Mouse (Mus musculus): ENCODE measurements at regions not wholly inside any gene's neighbourhood (a gene's known extent, or its start where the extent isn't known, plus 50 kb on each side); places are given as distances from the start of the nearest gene placed in this dataset.

GRCm38 (mm10) chr13:99787760-99788159 lies 113.1 kb downstream of the Cartpt start:
- no peaks in the 10 kb centered on the region for H3K9me3 ChIP-seq (ENCODE audit: control insufficient read depth, low read length)
- no peaks in the 10 kb centered on the region for H3K4me1 ChIP-seq (replicated peaks; ENCODE audit: control insufficient read depth, insufficient read depth, low read length)
- DNase-seq (ENCODE audit: low spot score) (no peak), ATAC-seq (ENCODE audit: low FRiP score) (no peak)
- 55% methylated on average over 4 of the region's 4 CpGs for WGBS
- H3K27ac ChIP-seq (ENCODE audit: low read depth, low read length): no peak overlapping the region
- H3K4me2 ChIP-seq (replicated peaks; ENCODE audit: low read depth, low read length): no peak overlapping the region
- no peak overlapping the region for H3K9ac ChIP-seq (ENCODE audit: low read depth, low read length)
- no peak overlapping the region for H3K4me3 ChIP-seq (ENCODE audit: low read depth, low read length)
- H3K27me3 ChIP-seq (ENCODE audit: control insufficient read depth, insufficient read depth, low read length): no peaks in the 10 kb centered on the region
- H3K36me3 ChIP-seq (ENCODE audit: control insufficient read depth, insufficient read depth, low read length): no peaks in the 10 kb centered on the region

- no peaks in the 10 kb centered on the region for H3K36me3 ChIP-seq (ENCODE audit: control insufficient read depth, insufficient read depth, low read length)
- no peak overlapping the region for H3K9ac ChIP-seq (ENCODE audit: low read depth, low read length)
- H3K9me3 ChIP-seq (ENCODE audit: control insufficient read depth, low read length): no peaks in the 10 kb centered on the region
- 82% methylated on average over 4 of the region's 4 CpGs for WGBS
- no peaks in the 10 kb centered on the region for H3K27me3 ChIP-seq (ENCODE audit: control insufficient read depth, insufficient read depth, low read length)
- DNase-seq (ENCODE audit: low spot score): no peak
- no peak overlapping the region for H3K4me3 ChIP-seq (ENCODE audit: low read depth, low read length)
- no peak for ATAC-seq (ENCODE audit: low FRiP score)
- peak overlapping the region; percentile 2; the same call in 1 of the 2 replicates for H3K27ac ChIP-seq (ENCODE audit: low read depth, low read length)
- H3K4me2 ChIP-seq (replicated peaks; ENCODE audit: low read depth, low read length): no peak overlapping the region
- H3K4me1 ChIP-seq (replicated peaks; ENCODE audit: control insufficient read depth, insufficient read depth, low read length): no peaks in the 10 kb centered on the region; the same call in 1 of the 2 replicates
These were observed 115.5 kb downstream of the Cartpt start for GRCm38 (mm10) chr13:99785427-99785826.

- ATAC-seq (ENCODE audit: low FRiP score): no peak
- no peak overlapping the region for H3K4me3 ChIP-seq (ENCODE audit: low read depth, low read length)
- WGBS: 89% methylated on average over 2 of the region's 2 CpGs
These were observed 116.6 kb downstream of the Cartpt start for GRCm38 (mm10) chr13:99784314-99784713.

GRCm38 (mm10) chr13:99782883-99783721 lies 117.8 kb downstream of the Cartpt start:
- no peaks in the 10 kb centered on the region; the same call in 1 of the 2 replicates for H3K4me1 ChIP-seq (replicated peaks; ENCODE audit: control insufficient read depth, insufficient read depth, low read length)
- H3K4me2 ChIP-seq (replicated peaks; ENCODE audit: low read depth, low read length): no peak overlapping the region
- H3K27ac ChIP-seq (ENCODE audit: low read depth, low read length): no peak overlapping the region
- H3K27me3 ChIP-seq (ENCODE audit: control insufficient read depth, insufficient read depth, low read length): no peaks in the 10 kb centered on the region
- no peaks in the 10 kb centered on the region for H3K9me3 ChIP-seq (ENCODE audit: control insufficient read depth, low read length)
- 72% methylated on average over 15 of the region's 15 CpGs for WGBS
- H3K36me3 ChIP-seq (ENCODE audit: control insufficient read depth, insufficient read depth, low read length): no peaks in the 10 kb centered on the region
- no peak overlapping the region for H3K9ac ChIP-seq (ENCODE audit: low read depth, low read length)
- ATAC-seq (ENCODE audit: low FRiP score) (no peak), DNase-seq (ENCODE audit: low spot score) (no peak)
- H3K4me3 ChIP-seq (ENCODE audit: low read depth, low read length): no peak overlapping the region

More at GRCm38 (mm10) chr13:99784314-99784713, 116.6 kb downstream of the Cartpt start:
- no peak overlapping the region for H3K9ac ChIP-seq (ENCODE audit: low read depth, low read length)
- no peaks in the 10 kb centered on the region for H3K9me3 ChIP-seq (ENCODE audit: control insufficient read depth, low read length)
- H3K4me1 ChIP-seq (replicated peaks; ENCODE audit: control insufficient read depth, insufficient read depth, low read length): no peaks in the 10 kb centered on the region; the same call in 1 of the 2 replicates
- H3K36me3 ChIP-seq (ENCODE audit: control insufficient read depth, insufficient read depth, low read length): no peaks in the 10 kb centered on the region
- H3K27me3 ChIP-seq (ENCODE audit: control insufficient read depth, insufficient read depth, low read length): no peaks in the 10 kb centered on the region
- no peak overlapping the region for H3K27ac ChIP-seq (ENCODE audit: low read depth, low read length)
- no peak for DNase-seq (ENCODE audit: low spot score)
- no peak overlapping the region for H3K4me2 ChIP-seq (replicated peaks; ENCODE audit: low read depth, low read length)

- Histone ChIP-seq H3K9ac (ENCODE audit: low read depth, low read length) (no peak overlapping the region), H3K27me3 (ENCODE audit: control insufficient read depth, insufficient read depth, low read length) (no peaks in the 10 kb centered on the region), H3K9me3 (ENCODE audit: control insufficient read depth, low read length) (no peaks in the 10 kb centered on the region), H3K27ac (ENCODE audit: low read depth, low read length) (no peak overlapping the region), H3K36me3 (ENCODE audit: control insufficient read depth, insufficient read depth, low read length) (no peaks in the 10 kb centered on the region), H3K4me1 (replicated peaks; ENCODE audit: control insufficient read depth, insufficient read depth, low read length) (no peaks in the 10 kb centered on the region; the same call in 1 of the 2 replicates), H3K4me3 (ENCODE audit: low read depth, low read length) (no peak overlapping the region), H3K4me2 (replicated peaks; ENCODE audit: low read depth, low read length) (no peak overlapping the region)
- ATAC-seq (ENCODE audit: low FRiP score) (no peak), DNase-seq (ENCODE audit: low spot score) (no peak)
- 76% methylated on average over 4 of the region's 4 CpGs for WGBS
These were observed 119.3 kb downstream of the Cartpt start for GRCm38 (mm10) chr13:99781616-99782015.

GRCm38 (mm10) chr13:99780751-99781460 lies 120.0 kb downstream of the Cartpt start:
- H3K27me3 ChIP-seq (ENCODE audit: control insufficient read depth, insufficient read depth, low read length): no peaks in the 10 kb centered on the region
- peak overlapping the region; percentile 9; the same call in 1 of the 2 replicates for H3K4me2 ChIP-seq (replicated peaks; ENCODE audit: low read depth, low read length)

GRCm38 (mm10) chr13:99778747-99779146 lies 122.1 kb downstream of the Cartpt start:
- 76% methylated on average over 2 of the region's 2 CpGs for WGBS
- H3K4me2 ChIP-seq (replicated peaks; ENCODE audit: low read depth, low read length): no peak overlapping the region
- no peaks in the 10 kb centered on the region; the same call in 1 of the 2 replicates for H3K4me1 ChIP-seq (replicated peaks; ENCODE audit: control insufficient read depth, insufficient read depth, low read length)
- DNase-seq (ENCODE audit: low spot score) (no peak), ATAC-seq (ENCODE audit: low FRiP score) (no peak)
- no peak overlapping the region for H3K9ac ChIP-seq (ENCODE audit: low read depth, low read length)
- H3K36me3 ChIP-seq (ENCODE audit: control insufficient read depth, insufficient read depth, low read length): no peaks in the 10 kb centered on the region
- H3K27me3 ChIP-seq (ENCODE audit: control insufficient read depth, insufficient read depth, low read length): no peaks in the 10 kb centered on the region
- H3K27ac ChIP-seq (ENCODE audit: low read depth, low read length): no peak overlapping the region
- H3K9me3 ChIP-seq (ENCODE audit: control insufficient read depth, low read length): no peaks in the 10 kb centered on the region
- no peak overlapping the region for H3K4me3 ChIP-seq (ENCODE audit: low read depth, low read length)

More at GRCm38 (mm10) chr13:99780751-99781460, 120.0 kb downstream of the Cartpt start:
- ATAC-seq (ENCODE audit: low FRiP score) (peak; percentile 74), DNase-seq (ENCODE audit: low spot score) (peak; percentile 59)
- 18% methylated on average over 16 of the region's 16 CpGs for WGBS
- Histone ChIP-seq H3K9me3 (ENCODE audit: control insufficient read depth, low read length) (no peaks in the 10 kb centered on the region), H3K36me3 (ENCODE audit: control insufficient read depth, insufficient read depth, low read length) (no peaks in the 10 kb centered on the region), H3K4me3 (ENCODE audit: low read depth, low read length) (no peak overlapping the region), H3K9ac (ENCODE audit: low read depth, low read length) (no peak overlapping the region), H3K4me1 (replicated peaks; ENCODE audit: control insufficient read depth, insufficient read depth, low read length) (no peaks in the 10 kb centered on the region; the same call in 1 of the 2 replicates), H3K27ac (ENCODE audit: low read depth, low read length) (peak overlapping the region; percentile 51)

GRCm38 (mm10) chr13:99777736-99778135 lies 123.2 kb downstream of the Cartpt start:
- Histone ChIP-seq H3K27ac (ENCODE audit: low read depth, low read length) (no peak overlapping the region), H3K9ac (ENCODE audit: low read depth, low read length) (no peak overlapping the region), H3K4me3 (ENCODE audit: low read depth, low read length) (no peak overlapping the region), H3K36me3 (ENCODE audit: control insufficient read depth, insufficient read depth, low read length) (no peaks in the 10 kb centered on the region), H3K9me3 (ENCODE audit: control insufficient read depth, low read length) (no peaks in the 10 kb centered on the region), H3K4me1 (replicated peaks; ENCODE audit: control insufficient read depth, insufficient read depth, low read length) (no peaks in the 10 kb centered on the region; the same call in 1 of the 2 replicates), H3K27me3 (ENCODE audit: control insufficient read depth, insufficient read depth, low read length) (no peaks in the 10 kb centered on the region), H3K4me2 (replicated peaks; ENCODE audit: low read depth, low read length) (no peak overlapping the region)
- ATAC-seq (ENCODE audit: low FRiP score) (no peak), DNase-seq (ENCODE audit: low spot score) (no peak)
- 90% methylated on average over 9 of the region's 9 CpGs for WGBS
